Mouse (Mus musculus) gastrocnemius, adult 2 months (tissue): ENCODE measurements at regions not wholly inside any gene's neighbourhood (a gene's known extent, or its start where the extent isn't known, plus 50 kb on each side); places are given as distances from the start of the nearest gene placed in this dataset.

ENCODE experiments used
- DNase-seq: peaks from one replicate; pipeline ENCODE4 v3.0.0; 2022
- H3K27ac ChIP-seq: fragments of 200-600 bp; 2 replicates; pipeline ENCODE4 v1.8.1; 2022; ENCODE audit warnings: mild to moderate bottlenecking
- H3K4me3 ChIP-seq: fragments of 200-600 bp; 2 replicates; pipeline ENCODE4 v1.8.1; 2022; ENCODE audit warnings: mild to moderate bottlenecking, moderate library complexity
- CTCF ChIP-seq: fragments of 200-600 bp; IDR thresholded peaks from 2 replicates; pipeline ENCODE4 v1.8.1; 2022; ENCODE audit warnings: antibody characterized with exemption, mild to moderate bottlenecking, moderate library complexity
- intact Hi-C: fragments of 180-260 bp; cut with DNase I; formaldehyde crosslinking; loops from one replicate; pipeline ENCODE4 v1.15.1; 2025

DNA sequence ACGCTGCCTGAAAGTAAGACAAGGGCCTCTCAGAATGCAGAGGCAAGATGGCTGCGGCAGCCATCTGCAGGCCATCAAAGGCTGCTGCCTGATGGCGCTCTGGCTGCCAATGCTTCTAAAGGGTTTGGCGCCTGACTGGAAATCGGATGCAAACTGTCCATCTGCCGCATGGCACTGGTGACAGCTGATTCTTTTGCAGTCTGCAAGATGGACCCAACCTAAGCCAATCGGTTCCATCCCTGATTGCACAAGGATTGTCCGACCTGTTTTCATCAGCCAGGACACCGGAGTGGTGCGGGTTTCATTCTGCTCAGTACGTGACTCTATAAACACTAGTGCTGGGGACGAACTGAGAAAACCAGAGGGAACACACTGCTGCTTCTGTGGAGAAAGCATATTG lies 183.1 kb upstream of the Tbc1d5 start:
- TF ChIP-seq CTCF = no peak
- DNase-seq = no peak
- H3K4me3 ChIP-seq = no peak overlapping the region

DNA sequence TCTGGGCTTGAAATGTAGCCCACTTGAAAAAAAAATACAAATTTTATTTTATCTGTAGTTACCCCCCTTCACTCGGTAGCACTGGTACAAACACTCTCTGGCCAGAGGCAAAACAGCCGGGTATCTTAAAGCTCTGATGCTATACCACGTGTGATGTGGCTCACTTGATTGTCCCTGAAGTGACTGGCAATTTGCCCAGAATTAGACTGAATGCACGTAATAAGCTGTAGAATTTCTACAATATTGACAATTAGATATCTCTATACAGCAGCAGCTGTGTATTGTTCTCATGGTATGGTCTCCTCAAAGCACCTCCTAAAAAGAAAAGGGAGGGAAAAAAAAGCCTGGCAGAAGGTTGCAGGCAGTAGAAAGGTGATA lies 179.2 kb upstream of the Tbc1d5 start:
- DNase-seq = no peak
- Histone ChIP-seq H3K27ac (no peak overlapping the region), H3K4me3 (no peak overlapping the region)
- no peak for TF ChIP-seq CTCF
- intact Hi-C loops = no loop called here

More for the DNA sequence above, 183.1 kb upstream of the Tbc1d5 start:
- intact Hi-C loops = no loop called here
- no peak overlapping the region for H3K27ac ChIP-seq

DNA sequence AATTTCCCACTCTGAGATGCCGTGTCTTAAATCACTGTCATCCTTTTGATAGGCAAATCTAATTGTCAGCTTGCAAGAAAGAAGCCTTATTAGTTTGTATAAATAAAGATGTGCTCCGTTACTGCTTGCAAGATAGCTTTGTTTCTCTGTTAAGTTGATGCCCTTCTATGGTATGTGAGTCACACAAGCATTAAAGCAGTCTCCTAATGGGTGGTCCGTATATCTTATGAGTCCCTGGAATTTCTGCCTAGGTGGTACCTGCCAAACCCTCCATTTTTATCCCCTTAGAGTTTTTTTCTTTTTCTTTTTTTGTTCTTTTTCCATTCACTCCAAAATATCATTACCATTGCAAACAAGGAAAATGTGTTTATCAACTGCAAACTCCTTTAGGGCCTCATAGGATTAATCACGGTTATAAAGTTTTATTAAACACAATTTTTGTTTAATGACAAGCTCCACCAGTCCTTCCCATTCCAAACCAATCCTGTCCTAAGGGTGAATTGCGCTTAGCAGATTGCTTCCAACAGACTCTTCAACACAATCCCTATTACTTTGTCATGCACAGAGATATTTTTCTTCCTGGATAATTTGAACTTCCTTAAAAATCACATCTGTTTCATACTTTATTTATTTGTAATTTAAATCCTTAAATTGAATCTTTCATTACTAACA lies 178.7 kb upstream of the Tbc1d5 start:
- Histone ChIP-seq H3K27ac (no peak overlapping the region), H3K4me3 (no peak overlapping the region)
- no peak for TF ChIP-seq CTCF
- intact Hi-C loops = no loop called here
- DNase-seq = no peak

DNA sequence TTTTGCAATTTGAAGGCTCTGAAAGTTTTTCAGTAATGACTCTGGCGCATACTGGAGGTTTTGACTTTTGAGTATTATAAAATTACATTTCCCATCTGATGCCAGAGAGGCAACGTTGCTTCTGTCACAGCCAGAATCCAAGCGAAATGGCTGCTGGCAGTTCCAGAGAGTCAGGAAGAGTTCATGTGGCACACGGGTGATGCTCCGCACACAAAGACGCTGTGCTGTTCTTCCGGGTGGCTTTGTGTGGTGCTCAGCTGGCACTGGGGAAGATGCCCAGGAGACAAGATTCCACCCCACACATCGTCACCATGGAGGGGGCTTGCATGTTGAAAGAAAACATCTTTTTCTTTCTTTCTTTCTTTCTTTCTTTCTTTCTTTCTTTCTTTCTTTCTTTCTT lies 177.3 kb upstream of the Tbc1d5 start:
- intact Hi-C loops = no loop called here
- TF ChIP-seq CTCF = no peak
- H3K4me3 ChIP-seq = no peak overlapping the region
- H3K27ac ChIP-seq = no peak overlapping the region
- DNase-seq = no peak

DNA sequence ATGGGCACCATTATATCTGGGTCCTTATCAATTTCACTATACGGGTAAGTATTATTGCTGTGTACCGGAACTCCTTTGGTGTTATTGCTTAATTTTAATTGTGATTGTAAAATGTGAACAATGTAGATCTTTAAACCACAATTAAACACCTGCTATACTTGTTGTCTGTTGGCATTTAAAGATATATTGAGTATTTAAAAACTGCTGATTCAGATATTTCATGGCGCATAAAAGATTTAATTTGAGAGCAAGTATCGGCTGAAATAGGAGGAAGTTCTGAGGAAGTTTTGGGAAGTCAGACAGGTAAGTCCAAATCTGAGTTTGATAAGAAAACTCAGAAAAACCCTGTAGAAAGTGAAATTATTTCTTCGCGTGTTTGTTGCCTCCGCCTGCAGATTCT lies 142.7 kb upstream of the Tbc1d5 start:
- intact Hi-C loops = no loop called here
- no peak for DNase-seq
- no peak overlapping the region for H3K4me3 ChIP-seq
- H3K27ac ChIP-seq = no peak overlapping the region
- no peak for TF ChIP-seq CTCF

DNA sequence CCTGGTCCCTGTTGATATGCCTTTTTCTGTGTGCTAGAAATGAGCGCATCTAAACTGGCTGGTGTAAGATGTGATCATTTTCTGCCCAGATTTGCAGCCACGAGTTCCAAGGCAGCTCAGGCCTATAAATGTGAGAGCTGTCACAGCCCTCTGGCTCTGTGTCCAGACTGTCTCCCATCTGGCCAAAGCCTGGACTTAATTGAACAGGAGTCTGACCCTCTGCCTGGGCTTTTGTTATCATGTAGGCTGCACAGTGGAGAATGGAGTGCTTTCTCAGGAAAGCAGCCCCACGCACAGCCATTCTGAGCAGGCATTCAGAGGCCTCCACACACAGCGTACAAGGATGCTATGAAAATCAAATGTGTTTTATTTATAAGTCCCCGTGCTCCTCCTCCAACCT lies 141.9 kb upstream of the Tbc1d5 start:
- Histone ChIP-seq H3K4me3 (no peak overlapping the region), H3K27ac (no peak overlapping the region)
- intact Hi-C loops = no loop called here
- no peak for DNase-seq
- TF ChIP-seq CTCF = no peak

DNA sequence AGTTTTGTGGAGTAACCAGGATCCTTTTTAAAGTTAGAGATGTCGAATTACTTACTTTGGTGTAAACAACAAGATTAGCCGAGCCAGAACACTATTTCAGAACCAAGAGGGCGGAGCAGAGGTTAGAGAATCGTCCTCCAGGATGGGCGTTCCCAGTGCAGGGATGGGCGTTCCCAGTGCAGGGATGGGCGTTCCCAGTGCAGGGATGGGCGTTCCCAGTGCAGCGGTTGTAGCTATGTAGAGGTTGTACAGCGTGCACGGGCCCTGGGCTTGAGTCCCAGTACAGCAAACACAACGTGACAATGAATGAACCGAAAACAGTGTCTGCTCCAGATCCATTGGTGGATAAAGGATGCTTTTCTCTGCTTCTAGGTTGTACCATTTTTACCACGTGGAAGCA lies 125.8 kb upstream of the Tbc1d5 start:
- peak; percentile 17 for DNase-seq

DNA sequence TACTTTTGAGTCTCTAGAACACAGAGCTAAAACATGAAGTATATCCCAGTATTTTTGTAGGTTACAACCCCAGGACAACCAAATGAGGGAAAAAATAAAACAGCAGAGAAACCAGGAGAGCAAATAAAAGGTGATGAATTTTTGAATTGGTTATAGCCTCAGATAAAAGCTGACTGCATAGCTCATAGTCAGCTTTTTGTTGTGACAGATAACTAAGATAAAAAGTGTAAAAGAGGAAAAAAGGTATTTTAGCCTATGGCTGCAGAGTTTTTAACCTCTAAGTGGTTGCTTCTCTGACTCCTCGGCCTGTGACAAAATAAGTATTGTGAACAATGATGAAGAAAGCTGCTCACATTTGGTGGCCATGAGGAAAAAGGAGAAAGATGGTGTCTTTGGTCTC lies 111.6 kb upstream of the Tbc1d5 start:
- DNase-seq = no peak
- no peak for TF ChIP-seq CTCF
- no peak overlapping the region for H3K27ac ChIP-seq
- H3K4me3 ChIP-seq = no peak overlapping the region
- intact Hi-C loops = no loop called here

More for the DNA sequence above, 125.8 kb upstream of the Tbc1d5 start:
- intact Hi-C loops = no loop called here
- Histone ChIP-seq H3K4me3 (no peak overlapping the region), H3K27ac (no peak overlapping the region)
- no peak for TF ChIP-seq CTCF

DNA sequence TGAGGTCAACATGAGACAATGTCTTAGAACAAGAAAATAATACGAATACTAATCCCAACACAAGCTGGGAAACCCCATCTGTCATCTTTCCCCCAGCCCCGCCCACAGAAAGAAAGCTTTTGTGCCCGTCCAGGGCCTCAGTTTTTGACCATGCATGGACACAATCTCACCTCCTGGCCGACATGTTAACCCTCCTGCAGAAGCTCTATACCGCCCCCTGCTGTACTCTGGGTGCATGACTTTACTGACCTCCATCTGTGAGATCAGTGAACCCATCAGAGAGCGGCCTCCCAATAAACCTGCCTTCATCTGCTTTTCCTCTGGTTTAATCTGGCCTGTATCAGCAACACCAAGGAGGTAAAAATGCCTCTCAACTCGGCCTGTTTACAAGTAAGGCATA lies 109.6 kb upstream of the Tbc1d5 start:
- TF ChIP-seq CTCF = peak; percentile 77
- Histone ChIP-seq H3K4me3 (no peak overlapping the region), H3K27ac (no peak overlapping the region)
- DNase-seq = peak; percentile 73
- intact Hi-C loops = loop anchor here (5.0 to 10.0 kb wide), 2 partner anchors 304 to 476 kb away; no protein-coding TSS in a partner anchor

DNA sequence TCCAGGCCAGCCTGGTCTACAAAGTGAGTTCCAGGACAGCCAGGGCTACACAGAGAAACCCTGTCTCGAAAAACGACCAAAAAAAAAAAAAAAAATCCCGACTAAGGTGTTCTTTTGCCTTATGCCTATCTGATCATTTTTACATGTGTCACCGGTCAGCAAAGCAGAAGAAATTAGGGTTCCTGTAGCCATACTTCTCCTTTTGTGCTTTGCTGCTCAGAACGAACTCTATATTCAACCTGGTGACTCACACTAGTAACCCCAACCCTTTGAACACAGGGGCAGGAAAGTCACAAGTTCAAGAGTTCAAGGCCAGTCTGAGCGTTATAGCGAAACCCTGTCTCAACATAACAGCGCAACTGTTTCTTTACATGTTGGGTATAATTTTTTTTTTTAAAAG lies 108.7 kb upstream of the Tbc1d5 start:
- Histone ChIP-seq H3K27ac (no peak overlapping the region), H3K4me3 (no peak overlapping the region)
- no peak for DNase-seq
- no peak for TF ChIP-seq CTCF
- intact Hi-C loops = loop anchor here (5.0 to 10.0 kb wide), 2 partner anchors 303 to 476 kb away; no protein-coding TSS in a partner anchor

DNA sequence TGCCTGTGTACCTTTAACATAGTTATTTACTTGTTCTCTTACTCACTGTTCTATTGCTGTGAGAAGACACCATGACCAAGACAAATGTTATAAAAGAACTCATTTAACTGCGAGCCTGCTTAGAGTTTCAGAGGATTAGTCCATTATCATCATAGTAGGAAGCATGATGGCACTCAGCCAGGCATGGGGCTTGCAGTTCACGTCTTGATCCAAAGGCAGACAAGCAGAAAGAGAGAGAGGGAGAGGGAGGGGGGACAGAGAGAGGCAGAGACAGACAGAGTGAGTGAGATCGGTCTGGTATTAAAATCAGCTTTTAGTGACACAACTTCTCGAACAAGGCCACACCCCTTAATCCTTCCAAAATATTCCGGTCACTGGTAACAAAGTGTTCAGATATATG lies 106.2 kb upstream of the Tbc1d5 start:
- H3K27ac ChIP-seq = no peak overlapping the region
- no peak for TF ChIP-seq CTCF
- intact Hi-C loops = loop anchor here (5.0 to 10.0 kb wide), 2 partner anchors 301 to 473 kb away; no protein-coding TSS in a partner anchor
- DNase-seq = no peak
- H3K4me3 ChIP-seq = no peak overlapping the region

DNA sequence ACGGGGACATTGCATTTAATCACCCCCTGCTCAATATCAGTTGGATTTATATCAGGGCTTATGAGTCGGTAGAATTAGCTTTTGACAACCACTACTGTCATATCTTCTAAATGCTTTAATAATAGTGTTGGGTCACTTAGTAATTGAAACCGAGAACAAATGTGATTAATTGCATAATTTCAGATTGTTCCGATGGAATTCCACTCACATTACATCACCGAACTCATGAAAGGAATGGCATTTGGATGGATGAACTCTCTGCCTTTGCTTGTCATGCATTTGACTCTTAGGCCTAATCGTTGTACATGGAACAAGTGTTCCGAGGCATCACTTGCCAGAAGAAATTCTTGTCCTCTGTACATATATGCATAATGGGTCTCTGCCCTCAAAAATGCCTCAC lies 99.6 kb upstream of the Tbc1d5 start:
- no peak overlapping the region for H3K27ac ChIP-seq
- DNase-seq = no peak
- intact Hi-C loops = no loop called here
- no peak for TF ChIP-seq CTCF
- H3K4me3 ChIP-seq = no peak overlapping the region

DNA sequence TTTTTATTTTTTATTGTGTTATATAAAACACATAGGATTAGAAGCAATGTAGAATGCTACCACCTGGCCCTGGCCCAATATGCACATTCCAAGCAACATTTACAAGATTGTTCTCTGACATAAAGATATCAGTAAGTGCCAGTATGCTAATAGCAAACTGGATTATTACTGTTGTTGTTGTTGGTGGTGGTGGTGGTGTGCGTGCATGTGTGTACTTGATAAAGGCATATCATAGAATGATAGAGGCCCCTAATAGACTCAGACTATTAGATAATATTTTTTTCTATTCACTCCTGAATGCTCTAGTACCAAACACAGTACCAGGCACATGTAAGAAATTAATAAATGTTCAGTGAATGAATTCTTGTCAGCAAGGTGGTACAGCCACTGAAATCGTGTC lies 98.9 kb upstream of the Tbc1d5 start:
- TF ChIP-seq CTCF = no peak
- H3K4me3 ChIP-seq = no peak overlapping the region
- intact Hi-C loops = no loop called here
- H3K27ac ChIP-seq = no peak overlapping the region
- DNase-seq = no peak

DNA sequence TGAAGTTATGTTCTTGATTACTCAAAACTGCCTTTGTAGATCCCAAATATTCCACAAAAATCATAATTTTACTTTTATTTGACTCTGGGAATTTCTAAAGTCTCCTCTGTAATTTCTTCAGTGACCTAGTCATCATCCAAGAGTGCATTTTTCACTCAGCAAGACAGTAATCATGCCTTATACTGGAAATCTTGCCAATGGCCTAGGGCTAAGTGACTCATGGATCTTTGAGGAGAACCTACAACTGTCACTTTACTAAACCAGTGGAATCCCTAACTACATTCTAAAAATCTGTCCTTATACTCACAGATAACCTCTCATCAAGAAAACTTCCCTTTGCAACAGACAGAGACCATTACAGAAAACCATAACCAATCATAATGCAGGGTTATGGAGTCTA lies 98.0 kb upstream of the Tbc1d5 start:
- TF ChIP-seq CTCF = no peak
- no peak overlapping the region for H3K4me3 ChIP-seq
- H3K27ac ChIP-seq = no peak overlapping the region
- intact Hi-C loops = no loop called here
- no peak for DNase-seq

DNA sequence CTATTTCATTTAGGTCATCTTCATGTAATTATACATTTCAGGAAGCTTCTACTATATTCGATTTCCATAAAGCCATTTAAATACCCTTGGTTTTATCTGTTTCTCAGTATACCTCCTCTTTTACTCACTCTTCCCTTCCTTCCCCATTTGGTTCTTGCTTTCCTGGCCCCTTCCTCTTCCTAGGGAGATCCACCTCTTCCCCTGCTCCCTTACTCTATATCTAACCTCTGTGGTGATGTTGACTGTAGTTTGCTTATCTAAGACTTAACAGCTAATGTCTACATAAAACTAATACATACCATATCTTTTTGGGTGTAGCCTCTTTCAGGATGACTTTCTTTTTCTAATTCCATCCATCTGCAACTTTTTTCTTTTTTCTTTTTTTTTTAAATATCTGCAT lies 92.9 kb upstream of the Tbc1d5 start:
- intact Hi-C loops = no loop called here
- Histone ChIP-seq H3K4me3 (no peak overlapping the region), H3K27ac (no peak overlapping the region)
- no peak for TF ChIP-seq CTCF
- DNase-seq = no peak
